Mouse (Mus musculus) embryonic facial prominence, embryonic 14.5 days (tissue): Measurements from ENCODE around the gene Krtap3-2. TPM values are rescaled to one million over a fixed set of nuclear protein-coding genes. Genes with fewer than 3 reads are reported as not detected.

Experiments used
- ATAC-seq: fragments of 200-750 bp; cut with Nextera tagmentation; 2 replicates; pipeline ENCODE4 v1.8.0; 2017; ENCODE audit warnings: low read depth, moderate number of reproducible peaks, moderate TSS enrichment
- DNase-seq: peaks from one replicate; pipeline ENCODE4 v3.0.0-alpha.2; 2015; ENCODE audit warnings: low spot score
- H3K27ac ChIP-seq: fragments of 300-500 bp; sonication (generic); replicated peaks from 2 replicates; pipeline ENCODE4 v1.5.1; 2014; ENCODE audit warnings: low read depth, mild to moderate bottlenecking, low read length, moderate library complexity
- H3K27me3 ChIP-seq: fragments of 300-500 bp; sonication (generic); replicated peaks from 2 replicates; pipeline ENCODE4 v1.6.1; 2014; ENCODE audit warnings: low read length; ENCODE audit not compliant: control insufficient read depth, insufficient read depth
- H3K36me3 ChIP-seq: fragments of 300-500 bp; sonication (generic); 2 replicates; pipeline ENCODE4 v1.6.1; 2014; ENCODE audit warnings: low read length, mixed read lengths; ENCODE audit not compliant: control insufficient read depth, insufficient read depth
- H3K4me1 ChIP-seq: fragments of 300-500 bp; sonication (generic); 2 replicates; pipeline ENCODE4 v1.6.1; 2014; ENCODE audit warnings: antibody characterized with exemption, low read length; ENCODE audit not compliant: control insufficient read depth, insufficient read depth
- H3K4me2 ChIP-seq: fragments of 300-500 bp; sonication (generic); 2 replicates; pipeline ENCODE4 v1.6.1; 2014; ENCODE audit warnings: low read depth, mild to moderate bottlenecking, low read length, moderate library complexity, mixed read lengths
- H3K4me3 ChIP-seq: fragments of 300-500 bp; sonication (generic); 2 replicates; pipeline ENCODE4 v1.5.1; 2014; ENCODE audit warnings: low read depth, mild to moderate bottlenecking, low read length
- H3K9ac ChIP-seq: fragments of 300-500 bp; sonication (generic); 2 replicates; pipeline ENCODE4 v1.6.1; 2014; ENCODE audit warnings: low read depth, mild to moderate bottlenecking, low read length, moderate library complexity, mixed read lengths
- H3K9me3 ChIP-seq: fragments of 300-500 bp; sonication (generic); 2 replicates; pipeline ENCODE4 v1.6.1; 2016; ENCODE audit warnings: low read length; ENCODE audit not compliant: control insufficient read depth
- WGBS: fragments of 180-500 bp; shearing (Covaris S2); extraction: QIAGEN DNeasy Blood & Tissue Kit; methylation state at CpG from one replicate; pipeline ENCODE4 v1.1.7; 2014; 5-methylcytosine and 5-hydroxymethylcytosine counted together
- polyA plus RNA-seq: library from polyadenylated mRNA; unstranded; fragments of >200 nt; fragmentation: Nextera tagmentation; extraction: Ambion mirVana; gene quantifications from 2 replicates; pipeline ENCODE4 v1.2.1, GENCODE M21; 2014

Krtap3-2 gene
- polyA plus RNA-seq, 1 experiment from 2014 or later, result not detected

DNA sequence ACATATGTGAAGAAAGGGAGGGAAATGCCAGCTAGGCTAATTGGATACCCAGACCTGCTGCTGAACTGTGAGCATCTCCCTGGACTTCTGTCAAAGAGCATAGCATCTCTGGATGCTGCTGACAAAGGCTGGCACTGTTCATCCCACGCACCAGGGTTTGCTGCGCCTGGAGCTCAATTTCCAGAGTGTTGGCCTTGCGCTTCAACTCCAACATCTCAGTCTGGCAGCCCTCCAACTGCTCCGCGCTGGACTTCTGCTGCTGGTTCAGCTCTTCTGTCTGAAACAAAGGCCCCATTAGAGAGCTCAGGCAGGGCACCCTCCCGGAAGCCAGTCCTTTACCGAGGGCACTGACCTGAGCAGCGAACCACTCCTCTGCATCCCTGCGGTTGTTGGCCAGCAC, 16.9 kb downstream of the Krtap3-2 start:
- WGBS, result 34% methylated on average over 9 of the region's 9 CpGs
- Histone ChIP-seq H3K4me3 (no peak overlapping the region), H3K4me2 (no peak overlapping the region), H3K27me3 (no peaks in the 10 kb centered on the region), H3K4me1 (no peaks in the 10 kb centered on the region; the same call in 1 of the 2 replicates), H3K9me3 (no peaks in the 10 kb centered on the region), H3K27ac (no peak overlapping the region), H3K36me3 (no peaks in the 10 kb centered on the region), H3K9ac (no peak overlapping the region)
- DNase-seq, result peak; percentile 75
- peak; percentile 30; the same call in 1 of the 2 replicates for ATAC-seq

DNA sequence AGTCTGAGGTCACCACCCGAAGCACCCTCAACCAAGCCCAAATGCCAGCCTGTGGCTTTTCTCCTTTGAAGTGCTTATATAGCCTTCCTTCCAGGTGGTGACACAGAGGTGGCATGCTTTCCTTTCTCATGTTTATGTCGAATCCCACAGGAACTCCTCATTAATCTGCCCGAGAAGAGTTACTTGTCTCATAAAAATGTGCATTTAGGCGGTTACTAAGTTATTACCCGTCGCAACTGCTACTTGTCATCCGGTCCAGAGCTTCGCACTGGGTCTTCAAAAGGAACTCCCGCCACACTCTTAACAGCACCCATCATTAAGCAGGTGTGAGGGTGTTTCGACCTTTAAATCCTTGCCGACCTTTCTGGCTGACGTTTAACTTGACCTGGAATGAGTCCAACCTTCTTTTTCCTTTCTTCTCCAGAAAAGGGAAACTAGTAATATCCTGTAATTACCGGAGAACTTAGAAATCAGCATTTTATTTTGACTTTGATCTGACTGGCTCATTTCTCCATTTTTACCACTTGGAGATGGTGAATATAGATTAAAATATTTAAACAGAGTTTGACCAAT, 35.3 kb downstream of the Krtap3-2 start, which contains the start of gene Krt39:
Gene Krt39 (minus strand): TSS at position 51 of the 573 bp plus-strand sequence.
- DNase-seq (no peak), ATAC-seq (no peak)
- Histone ChIP-seq H3K4me3 (no peak within 1 kb of the TSS), H3K9me3 (no peaks in the 10 kb centered on the region), H3K27me3 (no peaks in the 10 kb centered on the region), H3K9ac (no peak within 1 kb of the TSS), H3K4me2 (no peak within 1 kb of the TSS), H3K27ac (no peak within 1 kb of the TSS), H3K4me1 (no peaks in the 10 kb centered on the region), H3K36me3 (no peaks in the 10 kb centered on the region)
- 81% methylated on average over 13 of the region's 13 CpGs for WGBS

DNA sequence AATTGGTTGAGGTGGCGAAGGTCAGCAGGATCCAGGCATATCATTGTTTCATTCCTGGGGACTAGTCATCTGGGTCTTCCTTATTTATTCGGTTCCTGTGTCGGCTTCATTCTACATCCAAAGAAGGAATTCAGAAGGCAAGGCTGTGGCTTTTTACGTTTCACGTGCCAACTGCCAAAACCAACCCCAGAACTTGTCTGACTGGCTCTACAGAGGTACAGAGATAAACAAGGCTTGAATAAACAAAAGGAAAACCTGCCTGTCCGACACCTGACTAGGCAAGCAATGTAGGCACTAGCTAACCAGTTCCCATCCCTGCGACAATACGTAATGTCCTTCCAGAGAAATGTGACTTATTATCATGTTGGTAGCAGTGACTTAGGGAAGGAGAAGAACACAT, 42.6 kb downstream of the Krtap3-2 start:
- no peaks in the 10 kb centered on the region for H3K27me3 ChIP-seq
- H3K9me3 ChIP-seq, result no peaks in the 10 kb centered on the region
- no peak overlapping the region for H3K4me2 ChIP-seq
- WGBS, result 77% methylated on average over 8 of the region's 8 CpGs
- no peak overlapping the region for H3K9ac ChIP-seq
- ATAC-seq (0 out of 2 replicates have a peak, but pooled peaks have one; percentile 47), DNase-seq (peak; percentile 73)
- H3K4me1 ChIP-seq, result no peaks in the 10 kb centered on the region
- no peak overlapping the region for H3K4me3 ChIP-seq
- H3K36me3 ChIP-seq, result no peaks in the 10 kb centered on the region
- H3K27ac ChIP-seq, result no peak overlapping the region

Other genes with a start within 250 kb of the Krtap3-2 start
- 4.4 and 6.2 TPM in 2 replicates for gene Krt25, start 233.9 kb downstream of the Krtap3-2 start, polyA plus RNA-seq
- 0.24 and 0.42 TPM in 2 replicates for gene Krt26, start 218.9 kb downstream of the Krtap3-2 start, polyA plus RNA-seq
- 3.2 and 6.1 TPM in 2 replicates for gene Krt27, start 205.7 kb downstream of the Krtap3-2 start, polyA plus RNA-seq
- gene Krt28, start 181.9 kb downstream of the Krtap3-2 start, polyA plus RNA-seq, result 2.8 and 3.4 TPM in 2 replicates
- 76.8 and 167 TPM in 2 replicates for gene Krt10, start 167.5 kb downstream of the Krtap3-2 start, polyA plus RNA-seq
- 0.22 TPM in 1 of 2 replicates, not detected in the other for gene Krt12, start 134.6 kb downstream of the Krtap3-2 start, polyA plus RNA-seq
- gene Krt20, start 118.7 kb downstream of the Krtap3-2 start, polyA plus RNA-seq, result 0.33 TPM in 1 of 2 replicates, not detected in the other
- 8.7 and 11.9 TPM in 2 replicates for gene Krt23, start 63.7 kb downstream of the Krtap3-2 start, polyA plus RNA-seq
- not detected in 2 replicates for gene Krt39, start 35.5 kb downstream of the Krtap3-2 start, polyA plus RNA-seq
- gene Krt40, start 13.7 kb downstream of the Krtap3-2 start, polyA plus RNA-seq, result not detected in 2 replicates
- gene Krtap3-3, start 6.0 kb downstream of the Krtap3-2 start, polyA plus RNA-seq, result 1.0 TPM in 1 of 2 replicates, not detected in the other
- gene Gm11939, start 2.6 kb upstream of the Krtap3-2 start, polyA plus RNA-seq, result not detected in 2 replicates
- 0.51 TPM in 1 of 2 replicates, not detected in the other for gene Krtap3-1, start 9.8 kb upstream of the Krtap3-2 start, polyA plus RNA-seq
- gene Krtap1-5, start 24.2 kb upstream of the Krtap3-2 start, polyA plus RNA-seq, result not detected in 2 replicates
- not detected in 2 replicates for gene Krtap1-4, start 26.8 kb upstream of the Krtap3-2 start, polyA plus RNA-seq
- 0.26 TPM in 1 of 2 replicates, not detected in the other for gene Krtap1-3, start 34.5 kb upstream of the Krtap3-2 start, polyA plus RNA-seq
- not detected in 2 replicates for gene Krtap9-3, start 41.3 kb upstream of the Krtap3-2 start, polyA plus RNA-seq
- not detected in 2 replicates for gene Gm11938, start 46.5 kb upstream of the Krtap3-2 start, polyA plus RNA-seq
- gene Gm11937, start 53.3 kb upstream of the Krtap3-2 start, polyA plus RNA-seq, result not detected in 2 replicates
- gene Krtap2-4, start 58.0 kb upstream of the Krtap3-2 start, polyA plus RNA-seq, result 0.54 TPM in 1 of 2 replicates, not detected in the other
- not detected in 2 replicates for gene Gm11562, start 63.6 kb upstream of the Krtap3-2 start, polyA plus RNA-seq
- gene Krtap4-1, start 71.4 kb upstream of the Krtap3-2 start, polyA plus RNA-seq, result not detected in 2 replicates
- not detected in 2 replicates for gene Krtap4-2, start 78.2 kb upstream of the Krtap3-2 start, polyA plus RNA-seq
- gene Krtap4-7, start 87.2 kb upstream of the Krtap3-2 start, polyA plus RNA-seq, result 0.29 TPM in 1 of 2 replicates, not detected in the other
- gene Gm11555, start 93.4 kb upstream of the Krtap3-2 start, polyA plus RNA-seq, result not detected in 2 replicates
- gene Gm11563, start 102.1 kb upstream of the Krtap3-2 start, polyA plus RNA-seq, result 0.17 TPM in 1 of 2 replicates, not detected in the other
- not detected in 2 replicates for gene Krtap4-6, start 109.1 kb upstream of the Krtap3-2 start, polyA plus RNA-seq
- gene Gm14190, start 133.9 kb upstream of the Krtap3-2 start, polyA plus RNA-seq, result not detected in 2 replicates
- gene Gm14180, start 177.4 kb upstream of the Krtap3-2 start, polyA plus RNA-seq, result not detected in 2 replicates
- gene Gm11595, start 216.1 kb upstream of the Krtap3-2 start, polyA plus RNA-seq, result not detected in 2 replicates
- gene Krtap4-8, start 223.9 kb upstream of the Krtap3-2 start, polyA plus RNA-seq, result not detected in 2 replicates
- not detected in 2 replicates for gene Krtap4-9, start 228.3 kb upstream of the Krtap3-2 start, polyA plus RNA-seq
- not detected in 2 replicates for gene Gm11596, start 236.6 kb upstream of the Krtap3-2 start, polyA plus RNA-seq
- gene Gm11569, start 242.1 kb upstream of the Krtap3-2 start, polyA plus RNA-seq, result not detected in 2 replicates
- not detected in 2 replicates for gene Gm11554, start 247.6 kb upstream of the Krtap3-2 start, polyA plus RNA-seq